ENCODE assay signal across 27 mouse cellular contexts in genomic region chr9:101999690-102000089, GRCm38 (mm10).
"Had no signal": no experiment of that assay in that cellular context is flagged by ENCODE, and none has a peak within 500 bp of the region (broad histone marks: within the 10 kb centered on the region; RNA-seq: fewer than 3 reads in every experiment).

No protein-coding gene starts in this region.

- H3K27me3 ChIP-seq: hindbrain, embryonic 12.5 days had no signal

- H3K27ac ChIP-seq: gastrocnemius, adult 2 months; heart, embryonic 13.5 days; heart, embryonic 15.5 days; hindbrain, embryonic 10.5 days; hindbrain, embryonic 12.5 days; hindbrain, embryonic 14.5 days; layer of hippocampus, adult 2 months; left cerebral cortex, adult 2 months; limb, embryonic 10.5 days; limb, embryonic 12.5 days; liver, embryonic 13.5 days had no signal

- DNase-seq: gastrocnemius, adult 2 months; gastrocnemius, postnatal 10 days; gastrocnemius, postnatal 25 days; heart, adult 18-20 months; heart, postnatal 14 days; heart, postnatal 4 days; kidney, adult 9 months; kidney, postnatal 10 days; kidney, postnatal 25 days; kidney, postnatal 4 days; liver; liver, embryonic 13.5 days had no signal

- H3K36me3 ChIP-seq: heart, embryonic 13.5 days; heart, embryonic 15.5 days; hindbrain, embryonic 12.5 days; limb, embryonic 10.5 days; limb, embryonic 12.5 days; liver, embryonic 13.5 days had no signal

- H3K9ac ChIP-seq: heart, embryonic 13.5 days; heart, embryonic 15.5 days; hindbrain, embryonic 12.5 days; hindbrain, embryonic 14.5 days; limb, embryonic 12.5 days; liver, embryonic 13.5 days had no signal

- H3K9me3 ChIP-seq: heart, embryonic 15.5 days; hindbrain, embryonic 10.5 days; limb, embryonic 10.5 days; limb, embryonic 12.5 days; liver, embryonic 13.5 days had no signal

- H3K4me2 ChIP-seq: heart, embryonic 11.5 days; heart, embryonic 13.5 days; heart, embryonic 15.5 days; hindbrain, embryonic 12.5 days; hindbrain, embryonic 14.5 days; limb, embryonic 12.5 days; liver, embryonic 11.5 days; liver, embryonic 13.5 days had no signal

- ATAC-seq: forebrain, embryonic 16.5 days; hindbrain, embryonic 16.5 days; inflammation-experienced regulatory T-cells, adult 6 months; intestine, postnatal 0 days had no signal

- H3K4me3 ChIP-seq: gastrocnemius, adult 2 months; heart, embryonic 13.5 days; heart, embryonic 15.5 days; hindbrain, embryonic 10.5 days; hindbrain, embryonic 12.5 days; layer of hippocampus, adult 2 months; left cerebral cortex, adult 2 months; limb, embryonic 10.5 days; limb, embryonic 12.5 days; liver, embryonic 13.5 days had no signal

- H3K4me1 ChIP-seq: hindbrain, embryonic 12.5 days had no signal
